Mouse (Mus musculus) inflammation-experienced regulatory T-cells, adult 16 weeks (primary cell): ENCODE measurements around the gene Olfr723. TPM values are rescaled to one million over a fixed set of nuclear protein-coding genes. Genes with fewer than 3 reads are reported as not detected.

Source experiments
- polyA plus RNA-seq: library from polyadenylated mRNA; unstranded; fragments of 100-300 nt; shearing (Covaris generic); gene quantifications from one replicate; pipeline ENCODE4 v1.2.1, GENCODE M21; 2017

The Olfr723 gene
- not detected for polyA plus RNA-seq

GRCm38 (mm10) chr14:49931687-49932086 is at the start of gene Olfr723:
Gene Olfr723 (minus strand): TSS chr14:49931787.

GRCm38 (mm10) chr14:49963174-49963573 is 31.6 kb upstream of the Olfr723 start, which contains the start of gene Olfr724:
Gene Olfr724 (minus strand): TSS chr14:49963274.

GRCm38 (mm10) chr14:49901899-49902298 is 29.7 kb downstream of the Olfr723 start, which contains the start of gene Olfr722:
Gene Olfr722 (minus strand): TSS chr14:49901999.

Other genes with a start within 250 kb of the Olfr723 start
- not detected for gene Armh4, start 148.4 kb downstream of the Olfr723 start, polyA plus RNA-seq
- not detected for gene Olfr722, start 29.8 kb downstream of the Olfr723 start, polyA plus RNA-seq
- gene Olfr724, start 31.5 kb upstream of the Olfr723 start, polyA plus RNA-seq, result not detected
- gene Olfr725, start 108.6 kb upstream of the Olfr723 start, polyA plus RNA-seq, result not detected
- gene Olfr726, start 159.2 kb upstream of the Olfr723 start, polyA plus RNA-seq, result not detected
- not detected for gene Olfr727, start 191.4 kb upstream of the Olfr723 start, polyA plus RNA-seq
- not detected for gene Olfr728, start 210.9 kb upstream of the Olfr723 start, polyA plus RNA-seq
- gene Olfr729, start 221.1 kb upstream of the Olfr723 start, polyA plus RNA-seq, result not detected